Mouse (Mus musculus): ENCODE measurements around the gene Mctp1.

Gene Mctp1

DNA sequence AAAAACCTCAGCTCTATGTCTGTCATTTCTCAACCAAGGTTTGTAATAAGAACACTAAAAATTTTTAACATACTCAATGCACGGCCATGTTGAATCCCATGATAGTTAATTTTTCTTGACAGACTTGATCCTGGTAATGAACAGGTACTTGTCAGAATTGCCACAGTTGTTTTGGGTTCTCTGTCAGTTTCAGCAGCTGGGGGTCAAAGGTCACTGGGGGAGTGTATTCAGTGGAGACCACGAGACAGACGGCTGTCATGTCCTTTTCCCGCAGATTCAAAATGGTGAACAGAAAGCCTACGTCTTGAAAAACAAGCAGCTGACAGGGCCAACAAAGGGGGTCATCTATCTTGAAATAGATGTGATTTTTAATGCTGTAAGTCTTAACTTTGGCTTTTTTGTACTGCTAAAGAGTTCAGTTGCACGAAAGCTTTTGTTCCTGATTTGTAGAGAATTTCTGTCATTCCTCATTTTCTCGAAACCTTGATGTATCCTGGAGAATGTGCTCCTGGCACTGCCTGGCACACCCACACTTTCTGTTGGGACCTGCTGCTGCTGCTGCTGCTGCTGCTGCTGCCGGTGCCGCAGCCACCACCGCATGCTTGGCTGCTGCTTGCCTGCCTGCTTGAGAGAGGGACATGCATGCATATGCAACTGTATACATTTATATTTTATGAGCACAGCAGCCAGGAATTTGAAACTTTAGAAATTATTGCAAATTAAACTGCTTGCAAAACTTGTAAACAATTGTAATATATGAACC, 440.8 kb downstream of the Mctp1 start:
- in situ Hi-C loops (cut with MboI, MseI), result loop anchor here (25.0 kb wide), 1 partner anchor 387 kb away; no protein-coding TSS in a partner anchor

DNA sequence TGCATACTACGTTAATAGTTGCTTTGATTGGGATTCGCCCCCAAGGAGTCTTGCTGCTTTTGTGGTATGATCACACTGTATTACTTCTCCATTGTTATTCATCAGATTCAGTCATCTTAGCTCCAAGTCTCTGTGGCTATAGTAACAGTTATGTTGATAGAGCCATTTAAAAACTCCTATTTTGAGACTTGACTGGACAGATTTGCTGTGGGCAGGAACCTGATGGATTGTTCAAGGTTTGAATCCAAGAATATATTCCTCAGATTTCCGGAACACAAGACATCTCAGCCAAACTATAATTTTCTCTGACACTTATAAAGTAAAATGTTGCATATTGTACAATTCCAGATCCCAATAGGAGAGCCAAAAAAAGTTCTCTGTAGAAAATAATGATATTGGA, 443.4 kb downstream of the Mctp1 start:
- in situ Hi-C loops (cut with MboI, MseI), result loop anchor here (25.0 kb wide), 1 partner anchor 385 kb away; no protein-coding TSS in a partner anchor

DNA sequence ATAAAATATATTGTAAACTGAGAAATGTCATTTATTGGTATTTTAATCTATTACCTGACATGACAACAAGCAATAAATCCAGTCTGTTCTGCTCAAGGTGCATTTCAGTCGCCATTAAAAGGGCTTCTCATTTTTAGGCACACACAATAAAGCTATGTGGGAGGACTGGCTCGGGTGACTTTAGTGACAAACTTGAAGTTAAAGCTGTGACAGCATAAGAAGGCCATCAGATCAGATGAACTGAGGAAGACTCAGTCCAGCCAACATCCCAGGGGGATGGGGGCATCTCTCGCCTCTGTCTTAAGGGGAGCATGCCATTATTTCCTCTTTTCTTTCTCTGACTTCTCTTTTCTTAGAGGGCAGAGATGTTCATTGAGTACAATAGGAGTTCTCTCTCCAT, 453.7 kb downstream of the Mctp1 start:
- in situ Hi-C loops (cut with MboI, MseI), result loop anchor here (25.0 kb wide), 1 partner anchor 374 kb away; no protein-coding TSS in a partner anchor

- in situ Hi-C loops (cut with MboI, MseI), result loop anchor here (10.0 to 25.0 kb wide), 2 partner anchors 372 to 1344 kb away; no protein-coding TSS in a partner anchor
Measured at GRCm38 (mm10) chr13:76840712-76841111, 456.4 kb downstream of the Mctp1 start.

DNA sequence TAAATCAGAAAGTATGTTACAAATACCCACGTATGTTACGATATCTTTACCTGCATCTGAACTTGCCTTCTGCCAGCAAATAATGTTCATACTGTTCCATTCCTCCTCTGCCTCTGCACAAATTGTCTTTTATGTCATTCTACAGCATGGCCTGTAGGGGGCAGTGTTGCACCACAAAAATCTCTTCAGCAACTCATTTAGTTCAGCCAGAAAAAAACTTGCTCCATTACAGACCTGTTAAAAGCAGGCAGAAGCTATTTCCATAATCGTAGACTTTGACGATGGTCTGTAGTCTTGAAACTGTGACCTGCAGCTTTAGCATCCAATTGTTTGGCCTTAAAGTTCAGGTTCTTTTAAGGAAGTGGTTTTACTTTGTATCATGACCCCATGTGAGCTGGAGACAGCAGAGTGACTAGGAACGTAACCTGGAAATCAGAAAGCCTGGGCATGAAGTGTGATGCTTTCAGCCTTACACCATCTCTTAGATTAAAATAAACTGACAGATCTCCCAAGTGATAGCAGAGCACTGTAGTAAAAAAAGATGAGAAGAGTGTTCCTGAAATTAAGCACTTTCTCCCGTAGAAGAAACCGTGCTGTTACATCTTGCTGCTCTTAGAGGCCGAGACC, 460.4 kb downstream of the Mctp1 start:
- in situ Hi-C loops (cut with MboI, MseI), result loop anchor here (10.0 to 25.0 kb wide), 2 partner anchors 368 to 1340 kb away; no protein-coding TSS in a partner anchor

- in situ Hi-C loops (cut with MboI, MseI), result no loop called here
Measured at GRCm38 (mm10) chr13:76850412-76851054, 466.2 kb downstream of the Mctp1 start.

- in situ Hi-C loops (cut with MboI, MseI), result no loop called here
Measured at GRCm38 (mm10) chr13:76854306-76854705, 470.0 kb downstream of the Mctp1 start.

DNA sequence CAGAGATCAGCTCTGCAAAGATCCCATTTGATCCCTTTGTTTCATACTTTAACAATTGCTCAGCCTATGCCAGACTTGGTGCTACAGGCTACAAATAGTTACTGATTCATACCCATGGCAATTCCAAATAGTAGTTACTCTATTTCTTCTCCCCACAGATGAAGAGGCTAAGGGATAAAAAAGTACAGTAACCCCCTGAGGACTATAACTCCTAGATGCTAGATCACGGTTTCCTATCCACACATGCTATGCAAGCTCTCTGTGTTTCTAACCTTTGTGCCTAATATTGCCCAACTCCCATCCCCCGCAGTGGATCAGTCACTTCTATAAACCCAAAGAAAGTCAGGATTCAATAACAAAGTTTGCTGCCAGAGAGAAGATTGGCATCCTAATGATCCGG, 470.7 kb downstream of the Mctp1 start:
- in situ Hi-C loops (cut with MboI, MseI), result no loop called here

DNA sequence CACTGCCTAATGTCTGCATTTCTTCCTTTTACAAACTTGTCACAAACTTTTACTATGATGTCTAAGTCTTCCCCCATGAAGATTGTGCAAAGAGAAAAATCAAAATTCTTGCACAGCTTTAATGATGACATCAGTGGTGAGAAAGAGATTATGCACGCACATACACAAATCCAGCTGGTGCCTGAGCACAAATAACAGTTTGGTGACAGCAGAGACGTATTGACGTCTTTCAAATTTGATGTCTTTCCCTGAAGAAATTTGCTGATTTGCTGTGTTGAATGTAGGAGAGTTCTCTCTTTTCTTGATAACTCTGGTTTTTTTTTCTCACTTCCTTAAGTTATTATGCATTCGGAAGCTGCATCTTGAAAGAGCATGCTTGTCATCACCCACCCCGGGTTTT, 472.7 kb downstream of the Mctp1 start:
- in situ Hi-C loops (cut with MboI, MseI), result no loop called here

DNA sequence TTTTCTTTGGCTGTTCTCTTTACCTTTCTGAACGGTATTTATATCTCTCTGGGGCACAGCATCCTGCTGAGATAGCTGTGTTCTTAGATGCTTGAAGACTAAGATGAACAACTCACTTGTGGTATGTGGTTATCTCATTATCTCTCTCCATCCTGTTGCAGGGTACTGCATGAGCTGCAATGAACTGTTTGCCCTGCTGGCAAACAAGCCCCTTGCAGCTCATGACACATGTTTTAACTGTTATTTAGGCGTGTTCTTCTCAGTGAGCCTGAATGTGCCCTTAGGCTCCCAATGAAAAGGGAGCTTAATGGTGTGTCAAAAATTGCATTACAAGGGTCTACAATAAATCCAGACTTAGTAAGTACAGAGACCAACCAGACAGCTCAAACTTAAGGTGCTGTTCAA, 473.7 kb downstream of the Mctp1 start:
- in situ Hi-C loops (cut with MboI, MseI), result no loop called here

DNA sequence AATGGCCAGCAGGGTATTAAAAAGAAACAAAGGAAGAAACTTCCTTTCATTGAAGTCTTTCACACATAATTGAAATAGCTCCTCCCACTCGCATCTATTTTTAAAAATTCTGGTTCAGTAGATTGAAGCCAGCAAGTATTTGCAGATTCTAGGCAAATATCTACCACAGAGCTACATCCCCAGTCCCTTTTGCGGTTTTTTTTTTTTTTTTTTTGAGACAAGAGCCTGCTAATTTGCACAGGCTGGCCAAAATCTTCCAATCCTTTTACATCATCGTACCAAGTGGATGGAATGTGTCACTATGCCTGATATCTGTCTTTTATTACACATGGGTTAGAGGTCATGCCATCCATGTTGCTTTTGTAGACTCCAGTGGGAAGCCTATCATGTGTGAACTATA, 486.0 kb downstream of the Mctp1 start:
- in situ Hi-C loops (cut with MboI, MseI), result no loop called here

DNA sequence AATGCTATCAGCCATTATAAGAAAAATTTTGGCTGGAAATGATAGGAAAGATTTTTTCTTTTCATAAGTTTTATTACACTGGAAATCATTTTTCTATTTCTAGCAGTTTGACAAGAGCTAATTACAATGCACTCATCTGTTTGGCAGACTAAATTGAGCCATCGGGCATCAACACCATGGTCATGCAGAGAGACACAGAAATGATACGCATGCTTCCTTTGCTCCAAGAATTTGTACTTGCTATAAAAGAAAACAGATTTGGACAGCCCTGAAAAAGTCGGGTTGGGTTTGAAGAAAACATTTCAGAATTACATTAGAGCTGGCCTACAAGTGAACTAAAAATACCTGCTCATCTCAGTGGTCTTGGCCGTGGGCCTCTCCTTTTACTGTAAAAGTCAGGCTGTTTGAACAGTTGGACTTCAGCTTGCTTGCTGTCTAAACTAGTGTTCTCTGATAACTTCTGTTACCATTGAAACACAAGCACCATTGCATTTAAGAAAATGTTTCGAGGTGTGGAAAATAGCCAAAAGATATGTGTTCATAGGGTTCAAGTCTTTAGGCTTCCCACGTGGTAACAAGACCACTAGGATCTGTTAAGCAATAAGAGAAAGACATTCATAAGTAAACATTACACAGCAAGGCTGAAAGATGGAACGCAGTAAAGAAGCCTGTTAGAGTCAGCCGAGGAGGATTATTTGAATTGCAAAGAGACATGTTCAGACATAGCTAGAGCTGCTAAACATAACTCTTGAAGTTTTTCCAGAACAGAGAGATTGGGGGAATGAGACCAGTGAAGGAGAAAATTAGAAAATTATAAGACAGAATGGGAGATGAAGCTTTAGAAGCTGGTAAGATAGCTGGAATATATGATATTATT, 493.8 kb downstream of the Mctp1 start:
- in situ Hi-C loops (cut with MboI, MseI), result no loop called here

- in situ Hi-C loops (cut with MboI, MseI), result no loop called here
Measured at GRCm38 (mm10) chr13:76879008-76879407, 494.7 kb downstream of the Mctp1 start.

GRCm38 (mm10) chr13:76884517-76885092, 500.3 kb downstream of the Mctp1 start:
- in situ Hi-C loops (cut with MboI, MseI), result no loop called here

- in situ Hi-C loops (cut with MboI, MseI), result no loop called here
Measured at GRCm38 (mm10) chr13:76892987-76893386, 508.7 kb downstream of the Mctp1 start.

GRCm38 (mm10) chr13:76895770-76896456, 511.6 kb downstream of the Mctp1 start:
- in situ Hi-C loops (cut with MboI, MseI), result no loop called here

- in situ Hi-C loops (cut with MboI, MseI), result no loop called here
Measured at GRCm38 (mm10) chr13:76896457-76896790, 512.1 kb downstream of the Mctp1 start.

GRCm38 (mm10) chr13:76918321-76918720, 534.0 kb downstream of the Mctp1 start:
- in situ Hi-C loops (cut with MboI, MseI), result no loop called here

GRCm38 (mm10) chr13:76926851-76927250, 542.5 kb downstream of the Mctp1 start:
- in situ Hi-C loops (cut with MboI, MseI), result no loop called here

DNA sequence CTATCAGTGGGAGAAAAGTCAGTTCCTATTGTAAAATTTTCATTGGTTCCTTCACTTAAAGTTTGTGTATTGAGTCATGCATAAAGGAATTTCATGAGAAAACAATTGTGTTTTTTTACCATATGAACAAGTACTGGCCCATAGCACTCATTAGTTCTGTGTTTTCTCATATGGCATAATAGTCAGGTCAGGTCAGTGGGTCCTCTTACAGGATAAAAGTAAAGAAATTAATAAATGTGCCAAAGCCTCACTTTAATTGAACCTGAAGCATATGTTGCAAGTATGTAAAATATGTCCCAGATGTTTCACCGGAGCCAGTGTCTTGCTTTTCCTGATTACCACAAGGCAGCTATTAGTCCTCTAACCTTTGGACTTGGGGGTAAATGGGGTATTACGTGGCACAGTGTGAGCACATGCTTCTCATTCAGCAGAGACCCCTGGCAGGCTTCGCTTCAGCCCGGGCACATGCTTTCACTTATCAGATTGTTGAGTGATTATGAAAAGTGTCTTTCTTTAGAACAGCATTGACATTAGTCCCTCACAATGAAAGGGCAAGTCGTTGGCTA, 543.6 kb downstream of the Mctp1 start:
- in situ Hi-C loops (cut with MboI, MseI), result no loop called here
